Mouse (Mus musculus): Measurements from ENCODE around the gene Guca1b.
A peak's percentile ranks its signal among the peaks of the same experiment; 100 is the strongest.

Guca1b gene

GRCm38 (mm10) chr17:47385145-47385544 is at the start of gene Guca1b:
Gene Guca1b, plus strand, starts transcription at chr17:47385393.
- no peak for DNase-seq (ENCODE audit: low read depth, low spot score)

- DNase-seq (ENCODE audit: low read depth, low spot score) = no peak
Observed at GRCm38 (mm10) chr17:47343121-47343520, 42.1 kb upstream of the Guca1b start.

GRCm38 (mm10) chr17:47349721-47350319 is 35.4 kb upstream of the Guca1b start:
- no peak for DNase-seq (ENCODE audit: low read depth, low spot score)

GRCm38 (mm10) chr17:47359964-47360363 is 25.2 kb upstream of the Guca1b start:
- DNase-seq (ENCODE audit: low read depth, low spot score) = peak; percentile 22

- DNase-seq (ENCODE audit: low read depth, low spot score) = no peak
Observed at GRCm38 (mm10) chr17:47361343-47361742, 23.9 kb upstream of the Guca1b start.

- peak; percentile 67 for DNase-seq (ENCODE audit: low read depth, low spot score)
Observed at GRCm38 (mm10) chr17:47368401-47369086, 16.6 kb upstream of the Guca1b start, which contains the start of gene Mrps10. Gene Mrps10, plus strand, starts transcription at chr17:47368887.

GRCm38 (mm10) chr17:47369087-47369443 is 16.1 kb upstream of the Guca1b start:
- no peak for DNase-seq (ENCODE audit: low read depth, low spot score)

GRCm38 (mm10) chr17:47371451-47371850 is 13.7 kb upstream of the Guca1b start:
- DNase-seq (ENCODE audit: low read depth, low spot score) = peak; percentile 50

GRCm38 (mm10) chr17:47373991-47374390 is 11.2 kb upstream of the Guca1b start:
- no peak for DNase-seq (ENCODE audit: low read depth, low spot score)

GRCm38 (mm10) chr17:47376779-47377280 is 8.4 kb upstream of the Guca1b start:
- no peak for DNase-seq (ENCODE audit: low read depth, low spot score)

- no peak for DNase-seq (ENCODE audit: low read depth, low spot score)
Observed at GRCm38 (mm10) chr17:47378133-47378532, 7.1 kb upstream of the Guca1b start.

GRCm38 (mm10) chr17:47381917-47382316 is 3.3 kb upstream of the Guca1b start:
- no peak for DNase-seq (ENCODE audit: low read depth, low spot score)

GRCm38 (mm10) chr17:47383266-47383665 is 1.9 kb upstream of the Guca1b start:
- DNase-seq (ENCODE audit: low read depth, low spot score) = no peak

- no peak for DNase-seq (ENCODE audit: low read depth, low spot score)
Observed at GRCm38 (mm10) chr17:47384064-47384463, 1.1 kb upstream of the Guca1b start.

- DNase-seq (ENCODE audit: low read depth, low spot score) = peak; percentile 31
Observed at GRCm38 (mm10) chr17:47386649-47387048, 1.5 kb downstream of the Guca1b start.

GRCm38 (mm10) chr17:47394223-47394869 is 9.2 kb downstream of the Guca1b start:
- no peak for DNase-seq (ENCODE audit: low read depth, low spot score)

GRCm38 (mm10) chr17:47395376-47395913 is 10.3 kb downstream of the Guca1b start:
- no peak for DNase-seq (ENCODE audit: low read depth, low spot score)

GRCm38 (mm10) chr17:47399091-47399490 is 13.9 kb downstream of the Guca1b start:
- DNase-seq (ENCODE audit: low read depth, low spot score) = no peak

GRCm38 (mm10) chr17:47400451-47400850 is 15.3 kb downstream of the Guca1b start, which contains the start of gene Guca1a:
Gene Guca1a, minus strand, starts transcription at chr17:47400584.
- DNase-seq (ENCODE audit: low read depth, low spot score) = no peak

GRCm38 (mm10) chr17:47407717-47408557 is 22.7 kb downstream of the Guca1b start:
- no peak for DNase-seq (ENCODE audit: low read depth, low spot score)

- DNase-seq (ENCODE audit: low read depth, low spot score) = peak; percentile 15
Observed at GRCm38 (mm10) chr17:47408558-47408898, 23.3 kb downstream of the Guca1b start.

Data from c-Kit-negative CD71-positive TER-119-positive erythroid progenitor cells, embryonic 14.5 days (primary cell).